Mouse (Mus musculus) neutrophil, adult 5-6 weeks (primary cell): Measurements from ENCODE around the gene Ppp1r16b. TPM values are rescaled to one million over a fixed set of nuclear protein-coding genes. Genes with fewer than 3 reads are reported as not detected.

Experiments
- ATAC-seq: fragments of 151-379, 151-347 bp; 2 replicates; pipeline ENCODE4 v1.8.0; 2017; ENCODE audit warnings: mild to moderate bottlenecking, moderate TSS enrichment; ENCODE audit not compliant: insufficient number of reproducible peaks, poor library complexity, low FRiP score, severe bottlenecking; ENCODE audit errors: extremely low read depth
- total RNA-seq: library from RNA; stranded (forward); fragments of 200-1000 nt; gene quantifications from 2 replicates; pipeline ENCODE4 v1.2.3, GENCODE M21; 2017

Ppp1r16b gene
- total RNA-seq, 1 experiment from 2014 or later: 52.0 TPM

DNA sequence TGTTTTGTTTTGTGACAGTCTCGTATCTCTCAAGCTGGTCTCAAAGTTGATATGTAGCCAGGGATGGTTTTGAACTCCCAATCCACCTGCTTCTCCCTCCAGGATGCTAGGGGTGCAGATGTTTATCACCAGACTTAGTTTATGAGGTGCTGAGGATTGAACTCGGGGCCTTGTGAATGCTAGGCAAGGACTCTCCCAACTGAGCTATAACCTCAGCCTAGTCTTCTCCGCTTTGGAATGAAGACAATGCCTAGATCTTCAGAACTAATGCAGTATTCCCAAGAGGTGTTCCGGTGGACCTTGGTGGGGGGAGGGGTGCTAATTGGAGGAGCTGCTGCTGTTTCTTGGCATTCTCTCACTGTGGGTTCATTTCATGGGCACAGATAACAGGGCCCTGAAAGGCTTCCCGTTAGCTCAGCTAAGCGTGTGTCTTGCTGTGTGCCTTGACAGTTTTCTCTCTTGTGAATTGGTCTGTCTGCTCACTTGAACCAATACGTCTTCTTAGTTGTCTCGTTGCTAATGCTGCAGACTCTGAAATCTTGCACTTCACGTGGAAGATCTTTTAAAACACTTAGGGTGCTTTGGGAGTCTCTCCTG is 19.1 kb downstream of the Ppp1r16b start:
- no peak for ATAC-seq

DNA sequence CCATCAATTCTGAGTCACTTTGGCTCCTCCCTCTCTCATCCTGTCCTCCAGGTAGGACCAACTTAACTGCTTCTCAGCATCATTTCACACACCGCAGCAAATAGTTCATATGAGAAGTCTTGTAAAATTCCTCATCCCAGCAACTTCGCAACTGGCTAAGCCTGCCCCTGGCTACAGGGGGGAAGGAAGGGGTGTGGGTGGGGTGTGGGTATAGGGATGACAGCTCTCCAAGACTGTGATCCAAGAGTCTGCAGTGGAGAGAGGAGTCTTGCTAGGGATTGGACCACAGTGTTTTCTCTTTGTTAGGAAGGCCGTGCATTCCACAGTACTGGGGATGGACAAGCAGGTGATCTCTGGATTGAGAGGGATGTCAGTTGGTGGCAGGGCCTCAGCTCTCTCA is 19.7 kb downstream of the Ppp1r16b start:
- ATAC-seq: no peak

DNA sequence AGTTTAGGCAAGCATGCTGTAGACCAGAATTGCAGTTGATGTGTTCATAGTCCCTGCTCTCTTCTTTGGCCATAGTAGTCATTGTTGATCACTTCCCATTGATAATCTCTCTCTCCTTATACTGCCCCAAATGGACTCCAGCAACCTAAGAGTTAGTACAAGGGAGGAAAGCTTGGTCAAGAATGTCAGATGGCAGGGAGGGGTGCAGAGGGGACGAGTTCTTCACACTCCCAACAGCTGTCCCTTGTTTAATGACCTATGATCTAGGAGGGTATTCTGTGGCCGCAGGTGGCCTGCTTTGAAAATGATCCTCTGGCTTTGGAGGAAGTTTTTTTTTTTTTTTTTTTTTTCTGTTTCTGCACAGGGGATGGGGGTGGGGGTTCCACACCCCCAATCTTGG is 21.2 kb downstream of the Ppp1r16b start:
- ATAC-seq: no peak

- ATAC-seq: no peak
Measured at GRCm38 (mm10) chr2:158687804-158688241, 22.6 kb downstream of the Ppp1r16b start.

DNA sequence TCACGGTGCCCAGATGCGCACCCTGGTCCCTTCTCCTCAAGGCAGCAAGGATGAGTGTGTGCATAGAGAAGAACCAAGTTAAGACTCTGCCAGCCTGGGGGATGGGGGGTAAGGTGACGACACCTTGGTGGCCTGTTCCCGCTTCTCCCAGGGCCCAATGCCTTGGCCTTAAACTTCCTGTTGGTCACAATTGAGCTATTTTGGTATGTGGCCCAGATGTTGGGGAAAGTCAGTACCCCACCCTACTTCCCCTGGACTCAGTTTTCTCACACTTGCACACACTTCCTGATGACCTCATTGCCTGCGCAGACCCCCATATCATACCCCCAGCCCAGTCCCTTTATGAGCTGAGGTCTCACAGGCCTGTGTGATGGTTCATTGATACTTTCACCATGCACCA is 23.9 kb downstream of the Ppp1r16b start:
- no peak for ATAC-seq

GRCm38 (mm10) chr2:158689640-158690039 is 24.4 kb downstream of the Ppp1r16b start:
- ATAC-seq: no peak

- ATAC-seq: peak; percentile 78
Measured at GRCm38 (mm10) chr2:158690116-158690515, 24.9 kb downstream of the Ppp1r16b start.

DNA sequence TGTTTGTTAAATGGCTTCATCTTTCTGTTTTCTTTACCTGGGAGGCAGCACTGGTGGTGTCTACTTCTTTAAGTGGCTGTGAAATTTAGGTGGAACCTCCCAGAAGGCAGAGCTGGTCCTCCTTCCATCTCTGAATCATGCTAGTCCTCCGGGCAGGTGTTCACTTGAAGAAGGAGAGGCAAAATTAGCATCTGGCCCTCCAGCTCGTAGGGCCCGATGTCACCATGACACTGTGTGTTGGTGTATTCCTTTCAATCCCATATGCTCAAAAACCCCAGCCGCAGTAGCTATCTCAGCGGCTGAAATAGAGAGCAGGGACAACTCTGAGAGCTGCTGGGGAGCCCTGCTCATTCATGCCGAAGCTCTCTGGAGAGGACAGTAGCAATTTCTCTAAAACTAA is 27.0 kb downstream of the Ppp1r16b start:
- ATAC-seq: no peak

- ATAC-seq: no peak
Measured at GRCm38 (mm10) chr2:158695811-158696210, 30.6 kb downstream of the Ppp1r16b start.

- no peak for ATAC-seq
Measured at GRCm38 (mm10) chr2:158696451-158696850, 31.3 kb downstream of the Ppp1r16b start.

GRCm38 (mm10) chr2:158699908-158700307 is 34.7 kb downstream of the Ppp1r16b start:
- no peak for ATAC-seq

GRCm38 (mm10) chr2:158700535-158701256 is 35.5 kb downstream of the Ppp1r16b start:
- ATAC-seq: peak; percentile 50

- ATAC-seq: no peak
Measured at GRCm38 (mm10) chr2:158701505-158701904, 36.3 kb downstream of the Ppp1r16b start.

- no peak for ATAC-seq
Measured at GRCm38 (mm10) chr2:158702176-158702575, 37.0 kb downstream of the Ppp1r16b start.

- no peak for ATAC-seq
Measured at GRCm38 (mm10) chr2:158704720-158705119, 39.5 kb downstream of the Ppp1r16b start.

- no peak for ATAC-seq
Measured at GRCm38 (mm10) chr2:158705529-158705928, 40.3 kb downstream of the Ppp1r16b start.

DNA sequence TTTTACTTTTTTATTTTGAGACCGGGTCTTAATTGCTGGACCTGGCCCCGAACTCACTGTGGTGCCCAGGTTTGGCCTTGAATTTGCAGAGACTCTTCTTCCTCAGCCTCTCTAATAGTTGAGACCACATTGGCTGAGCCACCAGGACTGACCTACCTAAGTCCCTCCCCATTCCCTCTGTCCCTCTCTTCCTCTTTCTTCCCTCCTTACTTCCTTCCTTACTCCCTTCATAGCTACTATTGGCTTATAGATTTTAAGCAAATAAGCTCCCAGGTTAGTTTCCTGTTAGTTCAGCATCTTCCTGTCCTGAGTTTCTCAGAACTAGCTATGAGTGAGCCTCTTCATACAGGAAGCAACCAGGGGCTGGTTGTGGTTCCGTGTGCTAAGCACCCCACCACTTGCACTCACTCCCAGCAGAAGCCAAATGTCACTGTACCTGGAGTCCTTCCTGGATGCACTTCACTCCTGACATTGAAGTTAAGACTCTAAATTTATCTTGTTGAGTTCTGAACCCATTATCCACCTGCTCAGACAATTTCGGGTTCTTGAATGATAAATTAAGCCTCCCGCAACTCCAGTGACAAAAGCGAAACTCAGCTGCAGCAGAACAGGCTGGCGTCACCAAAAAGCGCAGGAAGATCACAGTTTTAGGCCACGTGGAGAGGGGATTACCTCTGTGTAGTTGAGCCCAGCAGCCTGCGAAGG is 41.7 kb downstream of the Ppp1r16b start:
- ATAC-seq: peak; percentile 43; the same call in 1 of the 2 replicates

DNA sequence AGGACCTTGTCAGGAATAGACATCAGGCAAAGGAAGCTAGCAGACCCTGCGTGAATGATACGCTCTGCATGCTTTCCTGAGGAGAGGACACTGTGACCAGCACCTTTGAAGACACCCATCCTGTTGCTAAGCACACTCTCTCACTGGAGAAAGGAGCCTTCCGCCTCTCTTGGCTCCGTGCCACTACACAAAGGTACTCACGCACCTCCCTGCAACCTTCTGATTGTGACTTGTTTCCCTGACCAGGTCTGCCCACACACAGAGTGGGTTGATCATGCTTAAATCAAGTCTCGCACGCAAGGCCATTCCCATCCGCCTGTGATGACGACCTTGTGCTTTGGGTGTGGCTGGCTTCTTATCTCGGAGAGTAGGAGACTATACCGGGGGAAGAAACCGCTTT is 42.9 kb downstream of the Ppp1r16b start:
- no peak for ATAC-seq

- ATAC-seq: no peak
Measured at GRCm38 (mm10) chr2:158711929-158712751, 46.9 kb downstream of the Ppp1r16b start.
